Mouse (Mus musculus) v-Abl transformed pro-B cells (cell line): ENCODE data around the gene Sh2d2a.
"Not testable (repeated sequence)": the region's sequence is repeated elsewhere in the genome, so short reads cannot be mapped to it uniquely, and the experiment has no call there.

ENCODE experiments used
- in situ Hi-C, 2 experiments: fragments of 400-800 bp; cut with MboI; formaldehyde crosslinking; loops; one replicate each; pipeline ENCODE4 v1.15.1; 2025; ENCODE audit not compliant: unreplicated experiment in 2 of 2

Sh2d2a gene

DNA sequence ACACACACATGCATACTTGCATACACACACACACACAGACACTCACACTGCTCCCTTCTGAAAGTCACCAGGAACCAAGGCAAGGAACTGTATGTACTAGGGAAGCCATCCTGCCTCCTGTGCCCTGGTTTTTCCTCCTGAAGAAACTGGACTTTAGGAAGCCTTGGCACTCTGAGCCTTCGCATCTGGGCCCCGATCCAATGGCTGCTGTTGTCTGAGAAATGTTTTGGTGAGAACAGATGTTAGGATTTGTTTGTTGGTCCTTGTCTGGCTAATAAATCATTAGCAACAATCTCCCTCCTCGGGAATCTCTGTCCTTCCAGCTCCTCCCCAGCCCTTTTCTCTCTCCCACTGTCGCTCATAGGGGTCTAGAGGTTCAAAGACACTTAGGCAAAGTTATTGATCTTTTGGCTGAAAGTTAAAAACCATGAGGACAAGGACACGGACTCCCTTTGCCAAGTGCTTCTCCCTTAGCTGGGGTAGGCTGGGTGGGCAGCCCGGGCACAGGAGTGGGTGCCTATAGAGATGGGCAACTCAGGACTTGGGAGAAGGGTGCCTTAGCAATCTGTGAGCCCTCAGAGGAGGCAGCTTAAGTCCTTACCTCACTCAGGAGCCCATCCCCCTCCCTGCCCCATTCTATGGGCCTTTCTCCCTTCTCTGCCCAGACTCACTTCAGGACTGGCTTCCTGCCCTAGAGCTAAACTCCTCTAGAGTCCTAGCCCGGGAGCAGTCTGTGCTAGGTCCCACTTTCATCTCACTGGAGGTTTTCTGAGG is 8.4 kb downstream of the Sh2d2a start:
- in situ Hi-C loops, result loop anchor here (5.0 kb wide), 2 partner anchors 38 to 58 kb away; partner anchors contain the start of genes Insrr (in 1 of the 2) and Ntrk1 (in 1 of the 2)

GRCm38 (mm10) chr3:87855936-87856335 is 9.4 kb downstream of the Sh2d2a start:
- in situ Hi-C loops, result loop anchor here (5.0 kb wide), 2 partner anchors 39 to 59 kb away; partner anchors contain the start of genes Insrr (in 1 of the 2) and Ntrk1 (in 1 of the 2)

- in situ Hi-C loops, result loop anchor here (5.0 kb wide), 2 partner anchors 40 to 60 kb away; partner anchors contain the start of genes Insrr (in 1 of the 2) and Ntrk1 (in 1 of the 2)
Measured at GRCm38 (mm10) chr3:87857666-87858065, 11.1 kb downstream of the Sh2d2a start.

GRCm38 (mm10) chr3:87859813-87860212 is 13.3 kb downstream of the Sh2d2a start:
- in situ Hi-C loops, result loop anchor here (5.0 kb wide), 4 partner anchors 43 to 103 kb away; partner anchors contain the start of genes Insrr (in 1 of the 2) and Ntrk1 (in 1 of the 2)

GRCm38 (mm10) chr3:87864111-87864510 is 17.6 kb downstream of the Sh2d2a start:
- in situ Hi-C loops, result loop anchor here (5.0 kb wide), 2 partner anchors 77 to 107 kb away; no protein-coding TSS in a partner anchor

- in situ Hi-C loops, result no loop called here
Measured at GRCm38 (mm10) chr3:87877730-87878129, 31.2 kb downstream of the Sh2d2a start.

DNA sequence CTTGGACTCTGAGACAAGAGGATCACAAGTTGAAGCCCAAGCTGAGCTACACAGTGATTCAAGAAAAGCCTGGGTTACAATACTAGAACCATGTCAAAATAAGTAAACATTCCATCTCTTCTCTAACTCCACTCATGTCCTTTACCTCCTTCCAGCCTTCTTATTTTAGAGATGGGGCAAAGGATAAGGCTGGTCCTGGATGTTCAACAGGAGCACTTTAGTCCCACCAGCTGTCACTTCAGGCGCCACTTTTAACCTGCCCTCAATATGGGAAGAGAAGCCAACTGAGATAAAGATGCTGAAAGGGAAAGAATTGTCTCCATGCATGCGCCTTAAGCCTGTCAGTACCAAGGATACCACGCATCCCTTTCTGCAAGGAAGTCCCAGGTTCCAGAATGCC is 37.7 kb downstream of the Sh2d2a start:
- in situ Hi-C loops, result no loop called here

- in situ Hi-C loops, result loop anchor here (5.0 kb wide), 2 partner anchors 38 to 48 kb away; partner anchors contain the start of genes Isg20l2 (in 1 of the 2) and Rrnad1 (in 1 of the 2)
Measured at GRCm38 (mm10) chr3:87884708-87885251, 38.2 kb downstream of the Sh2d2a start.

DNA sequence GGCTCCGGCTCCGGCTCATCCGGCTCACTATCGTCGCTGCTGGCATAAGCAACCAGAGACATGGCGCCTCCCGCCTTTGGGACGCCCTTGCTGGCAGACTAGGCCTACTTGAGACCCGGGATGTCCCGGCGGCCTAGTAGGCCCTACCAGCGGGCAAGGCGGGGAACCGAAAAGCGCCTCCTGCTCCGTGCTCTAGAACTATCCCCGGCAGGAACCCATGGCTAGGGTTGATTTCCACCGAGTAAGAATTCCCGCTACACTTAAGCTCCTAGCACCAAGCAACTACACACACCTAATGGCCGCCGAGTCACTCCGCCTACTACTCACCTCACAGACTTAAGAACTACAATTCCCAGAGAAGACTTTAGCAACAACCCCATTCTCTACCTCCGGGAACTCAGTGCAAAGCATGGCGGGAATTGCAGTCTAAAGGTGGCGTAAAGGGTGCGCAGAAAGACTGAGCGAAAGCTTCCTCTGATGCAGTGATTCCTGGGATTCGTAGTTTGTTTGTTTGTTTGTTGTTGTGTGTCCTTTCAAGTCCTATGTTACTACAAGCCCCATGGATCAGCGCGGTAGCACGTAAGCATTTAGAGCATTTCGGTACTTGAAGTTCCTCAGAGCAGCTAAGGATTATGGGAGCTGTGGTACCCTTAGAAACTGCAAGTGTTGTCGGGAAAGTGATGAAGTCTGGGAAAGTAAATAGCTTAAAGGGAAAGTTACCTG is 38.9 kb downstream of the Sh2d2a start, which contains the start of gene Prcc:
Gene Prcc, minus strand, starts transcription at position 328 of the 723 bp plus-strand sequence.
- in situ Hi-C loops, result loop anchor here (5.0 kb wide), 2 partner anchors 37 to 47 kb away; partner anchors contain the start of genes Isg20l2 (in 1 of the 2) and Rrnad1 (in 1 of the 2)

- in situ Hi-C loops, result loop anchor here (5.0 kb wide), 2 partner anchors 36 to 46 kb away; partner anchors contain the start of genes Isg20l2 (in 1 of the 2) and Rrnad1 (in 1 of the 2)
Measured at GRCm38 (mm10) chr3:87886004-87886365, 39.4 kb downstream of the Sh2d2a start.

- in situ Hi-C loops, result loop anchor here (5.0 kb wide), 2 partner anchors 36 to 46 kb away; partner anchors contain the start of genes Isg20l2 (in 1 of the 2) and Rrnad1 (in 1 of the 2)
Measured at GRCm38 (mm10) chr3:87886416-87886815, 39.9 kb downstream of the Sh2d2a start.

- in situ Hi-C loops, result loop anchor here (5.0 kb wide), 2 partner anchors 35 to 45 kb away; partner anchors contain the start of genes Isg20l2 (in 1 of the 2) and Rrnad1 (in 1 of the 2)
Measured at GRCm38 (mm10) chr3:87887400-87887799, 40.8 kb downstream of the Sh2d2a start.

DNA sequence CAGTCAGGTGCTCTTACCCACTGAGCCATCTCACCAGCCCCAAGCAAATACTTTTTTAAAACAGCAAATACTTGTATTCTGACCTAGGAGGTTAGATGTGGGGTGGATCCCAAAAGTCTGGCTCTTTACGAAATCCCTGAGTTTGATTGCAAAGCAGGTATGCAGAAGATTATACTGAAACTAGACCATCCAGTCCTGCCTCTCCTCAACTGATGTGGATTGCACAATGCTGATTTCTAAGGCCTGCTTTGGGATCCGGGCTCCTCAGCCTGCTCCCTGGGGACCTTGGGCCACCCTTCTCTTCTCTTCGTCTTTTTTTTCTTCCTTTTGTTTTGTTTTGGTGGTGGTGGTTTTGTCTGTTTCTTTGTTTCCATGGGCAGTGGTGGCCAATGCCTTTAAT is 44.9 kb downstream of the Sh2d2a start:
- in situ Hi-C loops, result no loop called here

GRCm38 (mm10) chr3:87893367-87893905 is 46.9 kb downstream of the Sh2d2a start:
- in situ Hi-C loops, result no loop called here

DNA sequence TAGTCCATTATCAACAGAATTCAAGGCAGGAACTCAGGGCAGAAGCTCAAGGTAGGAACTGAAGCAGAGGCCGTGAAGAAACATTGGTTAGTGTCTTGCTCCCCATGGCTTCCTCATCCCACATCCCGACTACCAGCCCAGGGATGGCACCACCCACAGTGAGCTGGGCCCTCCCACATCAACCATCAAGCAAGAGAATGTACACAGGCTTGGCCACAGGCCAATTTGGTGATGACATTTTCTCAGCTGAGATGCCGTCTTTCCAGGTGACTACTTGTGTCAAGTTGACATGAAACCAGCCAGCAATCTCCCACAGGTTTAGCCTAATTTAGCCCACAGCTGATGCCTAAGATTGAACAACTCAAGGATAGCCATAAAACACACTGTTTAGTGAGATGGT is 52.7 kb downstream of the Sh2d2a start:
- in situ Hi-C loops, result no loop called here

DNA sequence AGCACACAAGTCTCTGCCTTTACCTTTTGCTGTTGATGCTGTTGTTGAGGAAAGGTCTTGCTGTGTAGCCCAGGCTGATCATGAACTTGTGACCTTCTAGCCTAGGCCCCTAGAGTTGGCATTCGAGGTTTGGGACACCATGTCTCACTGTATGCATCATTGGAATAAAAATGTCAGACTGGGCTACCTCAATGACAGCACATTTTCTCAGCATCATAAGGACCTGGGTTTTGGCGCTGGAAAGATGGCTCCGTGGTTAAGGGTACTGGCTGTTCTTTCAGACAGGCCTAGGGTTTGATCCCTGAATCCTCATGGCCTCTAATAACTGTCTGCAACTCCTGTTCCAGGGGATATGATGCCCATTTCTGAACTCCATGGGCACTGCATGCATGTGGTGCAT is 53.2 kb downstream of the Sh2d2a start:
- in situ Hi-C loops, result no loop called here

GRCm38 (mm10) chr3:87901036-87901624 is 54.6 kb downstream of the Sh2d2a start:
- in situ Hi-C loops, result no loop called here

DNA sequence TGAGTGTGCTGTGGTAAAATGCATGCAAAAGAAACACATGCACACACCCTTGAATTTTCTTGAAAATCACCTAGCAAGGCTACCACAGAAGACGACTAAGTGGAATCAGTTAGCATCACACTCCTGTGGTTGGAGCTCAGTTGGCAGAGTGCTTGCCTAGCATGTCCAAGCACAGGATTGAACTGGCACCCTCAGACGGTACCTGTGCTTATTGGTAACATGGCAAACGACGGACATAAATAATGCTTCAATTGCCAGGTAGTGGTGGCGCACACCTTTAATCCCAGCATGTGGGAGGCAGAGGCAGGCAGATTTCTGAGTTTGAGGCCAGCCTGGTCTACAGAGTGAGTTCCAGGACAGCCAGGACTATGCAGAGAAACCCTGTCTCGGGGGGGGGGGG is 55.4 kb downstream of the Sh2d2a start:
- in situ Hi-C loops, result not testable (repeated sequence)

DNA sequence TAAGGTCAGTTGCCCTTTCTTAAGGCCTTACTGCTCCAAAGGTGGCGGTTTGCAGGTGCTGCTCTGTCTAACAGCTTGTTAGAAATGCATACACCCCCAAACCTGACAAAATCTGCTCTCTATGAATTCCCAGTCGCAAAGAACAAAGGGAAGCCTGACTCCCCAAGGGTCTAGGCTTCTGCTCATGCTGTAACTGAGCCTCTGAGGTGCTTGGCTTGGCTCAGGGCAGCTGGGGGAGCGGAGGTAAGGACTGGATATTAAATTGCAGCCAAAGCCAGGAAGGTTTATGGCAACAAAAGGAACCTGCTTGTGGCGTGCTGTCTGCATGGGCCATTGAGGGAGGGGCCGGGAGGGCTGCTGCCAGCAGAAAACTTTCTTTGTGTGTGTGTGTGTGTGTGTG is 57.3 kb downstream of the Sh2d2a start:
- in situ Hi-C loops, result no loop called here
